Mouse (Mus musculus): Measurements from ENCODE around the gene Tcfl5.

- TF ChIP-seq POLR2A (IDR thresholded peaks at IDR 0.05; ENCODE audit: extremely low read depth, insufficient read depth, low read length) (no peak), CTCF (IDR thresholded peaks at IDR 0.05; ENCODE audit: extremely low read depth, insufficient read depth, low read length) (no peak)
Measured at GRCm38 (mm10) chr2:180597490-180597889, 45.0 kb downstream of the Tcfl5 start, which contains the start of gene Col9a3.
